29 mouse cellular contexts compared by ENCODE assay signal in genomic region chr6:137202661-137203060, GRCm38 (mm10). TPM values are rescaled to one million over a fixed set of nuclear protein-coding genes. Genes with fewer than 3 reads are reported as not detected.
DNase-seq lines count a peak whose midpoint lies in the region; ATAC-seq lines count a peak whose summit lies in the region.
"Had no signal": no experiment of that assay in that cellular context is flagged by ENCODE, and none has a peak within 500 bp of the region (broad histone marks: within the 10 kb centered on the region; RNA-seq: fewer than 3 reads in every experiment).

No protein-coding gene starts in this region.

- H3K27ac ChIP-seq in forebrain, embryonic 11.5 days (ENCODE audit: low read depth, low read length) = no peak overlapping the region
- H3K27ac ChIP-seq in forebrain, embryonic 14.5 days (ENCODE audit: low read depth, low read length) = no peak overlapping the region
- H3K27ac ChIP-seq in heart, embryonic 10.5 days = no peak overlapping the region
- H3K27ac ChIP-seq in heart, embryonic 12.5 days (ENCODE audit: poor library complexity, severe bottlenecking) = no peak overlapping the region
- H3K27ac ChIP-seq: embryonic facial prominence, embryonic 13.5 days; embryonic facial prominence, embryonic 15.5 days; forebrain, embryonic 10.5 days; forebrain, embryonic 13.5 days had no signal

- H3K4me2 ChIP-seq in forebrain, embryonic 11.5 days (ENCODE audit: low read depth, low read length, severe bottlenecking) = no peak overlapping the region
- H3K4me2 ChIP-seq in forebrain, embryonic 14.5 days (ENCODE audit: low read length) = no peak overlapping the region
- H3K4me2 ChIP-seq in heart, embryonic 12.5 days = no peak overlapping the region
- H3K4me2 ChIP-seq: embryonic facial prominence, embryonic 13.5 days; embryonic facial prominence, embryonic 15.5 days; forebrain, embryonic 13.5 days had no signal

- ATAC-seq in forebrain, embryonic 11.5 days (replicated peaks; ENCODE audit: low FRiP score) = no peak
- ATAC-seq in forebrain, embryonic 14.5 days = no peak
- ATAC-seq in heart, embryonic 12.5 days (ENCODE audit: insufficient number of reproducible peaks, low FRiP score) = no peak
- no peak for ATAC-seq in megakaryocyte-erythroid progenitor cell, adult 5-6 weeks (replicated peaks; ENCODE audit: low FRiP score, low TSS enrichment, poor library complexity, severe bottlenecking)
- ATAC-seq: activated CD4-positive, CD25-positive, alpha-beta regulatory T cell, adult 4 months; CD4-positive, CD25-positive, alpha-beta regulatory T cell, adult 4 months; forebrain, embryonic 13.5 days; forebrain, embryonic 16.5 days; Patski had no signal

- H3K4me1 ChIP-seq in forebrain, embryonic 11.5 days (replicated peaks; ENCODE audit: control insufficient read depth, insufficient read depth, low read length) = no peaks in the 10 kb centered on the region
- H3K4me1 ChIP-seq in forebrain, embryonic 14.5 days (ENCODE audit: control insufficient read depth, insufficient read depth, low read length) = no peaks in the 10 kb centered on the region
- no peaks in the 10 kb centered on the region for H3K4me1 ChIP-seq in heart, embryonic 10.5 days
- H3K4me1 ChIP-seq in heart, embryonic 12.5 days (replicated peaks) = no peaks in the 10 kb centered on the region
- H3K4me1 ChIP-seq: embryonic facial prominence, embryonic 13.5 days; embryonic facial prominence, embryonic 15.5 days; forebrain, embryonic 10.5 days; forebrain, embryonic 13.5 days had no signal

- H3K27me3 ChIP-seq in forebrain, embryonic 11.5 days (ENCODE audit: control insufficient read depth, insufficient read depth, low read length) = no peaks in the 10 kb centered on the region
- H3K27me3 ChIP-seq in forebrain, embryonic 14.5 days (replicated peaks; ENCODE audit: control insufficient read depth, insufficient read depth, low read length) = no peaks in the 10 kb centered on the region
- H3K27me3 ChIP-seq in heart, embryonic 10.5 days (ENCODE audit: insufficient read depth, poor library complexity, severe bottlenecking) = no peaks in the 10 kb centered on the region
- H3K27me3 ChIP-seq in heart, embryonic 12.5 days (replicated peaks) = no peaks in the 10 kb centered on the region
- H3K27me3 ChIP-seq: CH12.LX; embryonic facial prominence, embryonic 13.5 days; embryonic facial prominence, embryonic 15.5 days; forebrain, embryonic 13.5 days had no signal

- no peaks in the 10 kb centered on the region for H3K36me3 ChIP-seq in forebrain, embryonic 11.5 days (ENCODE audit: control insufficient read depth, insufficient read depth, low read length)
- H3K36me3 ChIP-seq in forebrain, embryonic 14.5 days (ENCODE audit: control insufficient read depth, insufficient read depth, low read length) = no peaks in the 10 kb centered on the region
- H3K36me3 ChIP-seq in heart, embryonic 10.5 days = no peaks in the 10 kb centered on the region
- no peaks in the 10 kb centered on the region for H3K36me3 ChIP-seq in heart, embryonic 12.5 days
- H3K36me3 ChIP-seq: embryonic facial prominence, embryonic 13.5 days; embryonic facial prominence, embryonic 15.5 days; forebrain, embryonic 10.5 days; G1E had no signal

- WGBS in forebrain, embryonic 11.5 days = 90% methylated on average over 4 of the region's 4 CpGs
- 95% methylated on average over 4 of the region's 4 CpGs for WGBS in forebrain, embryonic 14.5 days
- 86% methylated on average over 4 of the region's 4 CpGs for WGBS in heart, embryonic 10.5 days
- WGBS in heart, embryonic 12.5 days = 81% methylated on average over 4 of the region's 4 CpGs

- H3K9ac ChIP-seq in forebrain, embryonic 11.5 days (ENCODE audit: low read length) = no peak overlapping the region
- no peak overlapping the region for H3K9ac ChIP-seq in forebrain, embryonic 14.5 days (ENCODE audit: low read length)
- no peak overlapping the region for H3K9ac ChIP-seq in heart, embryonic 12.5 days
- H3K9ac ChIP-seq: embryonic facial prominence, embryonic 13.5 days; embryonic facial prominence, embryonic 15.5 days; forebrain, embryonic 13.5 days had no signal

- H3K4me3 ChIP-seq in forebrain, embryonic 11.5 days (ENCODE audit: low read depth, low read length) = no peak overlapping the region
- no peak overlapping the region for H3K4me3 ChIP-seq in forebrain, embryonic 14.5 days (ENCODE audit: low read depth, low read length)
- H3K4me3 ChIP-seq in heart, embryonic 10.5 days = no peak overlapping the region
- H3K4me3 ChIP-seq in heart, embryonic 12.5 days = no peak overlapping the region
- H3K4me3 ChIP-seq: embryonic facial prominence, embryonic 13.5 days; embryonic facial prominence, embryonic 15.5 days; erythroblast, embryonic 14.5 days; forebrain, embryonic 10.5 days; forebrain, embryonic 13.5 days had no signal

- H3K9me3 ChIP-seq in forebrain, embryonic 11.5 days (ENCODE audit: control insufficient read depth, low read length) = no peaks in the 10 kb centered on the region
- H3K9me3 ChIP-seq in forebrain, embryonic 14.5 days (replicated peaks; ENCODE audit: control insufficient read depth, low read length) = no peaks in the 10 kb centered on the region
- H3K9me3 ChIP-seq in heart, embryonic 10.5 days = no peaks in the 10 kb centered on the region
- H3K9me3 ChIP-seq in heart, embryonic 12.5 days (replicated peaks) = 0 out of 2 replicates have a peak, but pooled peaks cover 4% of the 10 kb centered on the region
- H3K9me3 ChIP-seq: embryonic facial prominence, embryonic 13.5 days; embryonic facial prominence, embryonic 15.5 days; forebrain, embryonic 10.5 days; forebrain, embryonic 13.5 days had no signal

- DNase-seq in forebrain, embryonic 11.5 days (ENCODE audit: low spot score) = peak; percentile 39
- DNase-seq in forebrain, embryonic 14.5 days (ENCODE audit: low spot score) = no peak
- peak; percentile 67 for DNase-seq in heart, embryonic 10.5 days (ENCODE audit: low spot score)
- DNase-seq in testis, postnatal 14 days (ENCODE audit: low spot score) = peak; percentile 23
- DNase-seq: adrenal gland, adult 8-10 months; adrenal gland, postnatal 14 days; adrenal gland, postnatal 36 days; B cell, adult 2 months; cerebellum, adult 11 months; cerebellum, adult 18-20 months; cerebellum, adult 8-10 months; cerebellum, adult 9-11 months; cerebellum, postnatal 14 days; cerebellum, postnatal 36 days; embryo, embryonic 11 days had no signal

RNA-seq across cellular contexts. Expression of gene Rerg, which starts 32.4 kb away (rescaled TPM):
- 1.3 and 1.6 TPM in 2 replicates for polyA plus RNA-seq in forebrain, embryonic 11.5 days (2014; fragmentation: Nextera tagmentation; extraction: Ambion mirVana)
- polyA plus RNA-seq in forebrain, embryonic 14.5 days (2014; fragmentation: Nextera tagmentation; extraction: Ambion mirVana) = 4.8 and 6.2 TPM in 2 replicates
- 3.8 and 6.8 TPM in 2 replicates for polyA plus RNA-seq in heart, embryonic 10.5 days (2016; fragmentation: Nextera tagmentation; extraction: Ambion mirVana)
- polyA plus RNA-seq in heart, embryonic 12.5 days (2016; fragmentation: Nextera tagmentation; extraction: Ambion mirVana) = 4.4 and 6.6 TPM in 2 replicates
- total RNA-seq in megakaryocyte-erythroid progenitor cell, adult 5-6 weeks (2014; fragmentation: Nextera tagmentation) = not detected in 2 replicates
- not detected in 2 replicates for total RNA-seq in megakaryocyte-erythroid progenitor cell, adult 5-6 weeks (2017)
- total RNA-seq: CH12.LX; common myeloid progenitor, adult 5-6 weeks had no signal
- polyA plus RNA-seq: activated CD4-positive, CD25-positive, alpha-beta regulatory T cell, adult 4 months; CD4-positive, CD25-positive, alpha-beta regulatory T cell, adult 4 months; erythroblast, embryonic 14.5 days; G1E had no signal

RNA-seq across cellular contexts. Expression of gene Ptpro, which starts 49.5 kb away (rescaled TPM):
- polyA plus RNA-seq in forebrain, embryonic 11.5 days (2014; fragmentation: Nextera tagmentation; extraction: Ambion mirVana) = 12.5 and 14.4 TPM in 2 replicates
- 41.7 and 51.2 TPM in 2 replicates for polyA plus RNA-seq in forebrain, embryonic 14.5 days (2014; fragmentation: Nextera tagmentation; extraction: Ambion mirVana)
- polyA plus RNA-seq in heart, embryonic 10.5 days (2016; fragmentation: Nextera tagmentation; extraction: Ambion mirVana) = 0.72 and 1.8 TPM in 2 replicates
- polyA plus RNA-seq in heart, embryonic 12.5 days (2016; fragmentation: Nextera tagmentation; extraction: Ambion mirVana) = 2.0 and 2.1 TPM in 2 replicates
- not detected in 2 replicates for total RNA-seq in megakaryocyte-erythroid progenitor cell, adult 5-6 weeks (2014; fragmentation: Nextera tagmentation)
- 0.08 TPM in 1 of 2 replicates, not detected in the other for total RNA-seq in megakaryocyte-erythroid progenitor cell, adult 5-6 weeks (2017)
- polyA plus RNA-seq: erythroblast, embryonic 14.5 days; G1E; Patski had no signal
